Mouse (Mus musculus) embryonic facial prominence, embryonic 13.5 days (tissue): Measurements from ENCODE around the gene Fuz. TPM values are rescaled to one million over a fixed set of nuclear protein-coding genes. Genes with fewer than 3 reads are reported as not detected.
A peak's percentile ranks its signal among the peaks of the same experiment; 100 is the strongest.

ENCODE experiments used
- ATAC-seq: fragments of 200-750 bp; cut with Nextera tagmentation; 2 replicates; pipeline ENCODE4 v1.8.0; 2017; ENCODE audit warnings: low read depth; ENCODE audit not compliant: insufficient number of reproducible peaks, insufficient read depth, low FRiP score, low TSS enrichment
- H3K27ac ChIP-seq: fragments of 300-500 bp; sonication (generic); 2 replicates; pipeline ENCODE4 v1.5.1; 2015; ENCODE audit warnings: moderate library complexity, mild to moderate bottlenecking, inconsistent platforms
- H3K27me3 ChIP-seq: fragments of 300-500 bp; sonication (generic); 2 replicates; pipeline ENCODE4 v1.6.1; 2015; ENCODE audit warnings: mild to moderate bottlenecking, inconsistent platforms
- H3K36me3 ChIP-seq: fragments of 300-500 bp; sonication (generic); 2 replicates; pipeline ENCODE4 v1.6.1; 2015; ENCODE audit warnings: mild to moderate bottlenecking, inconsistent platforms
- H3K4me1 ChIP-seq: fragments of 300-500 bp; sonication (generic); 2 replicates; pipeline ENCODE4 v1.6.1; 2015; ENCODE audit warnings: inconsistent platforms
- H3K4me2 ChIP-seq: fragments of 300-500 bp; sonication (generic); 2 replicates; pipeline ENCODE4 v1.6.1; 2015; ENCODE audit warnings: moderate library complexity, mild to moderate bottlenecking, inconsistent platforms
- H3K4me3 ChIP-seq: fragments of 300-500 bp; sonication (generic); 2 replicates; pipeline ENCODE4 v1.5.1; 2015; ENCODE audit warnings: mild to moderate bottlenecking, inconsistent platforms
- H3K9ac ChIP-seq: fragments of 300-500 bp; sonication (generic); 2 replicates; pipeline ENCODE4 v1.6.1; 2015; ENCODE audit warnings: mild to moderate bottlenecking, inconsistent platforms
- H3K9me3 ChIP-seq: fragments of 300-500 bp; sonication (generic); 2 replicates; pipeline ENCODE4 v1.6.1; 2016; ENCODE audit warnings: inconsistent platforms
- WGBS: fragments of 180-500 bp; shearing (Covaris S2); methylation state at CpG from one replicate; pipeline ENCODE4 v1.1.7; 2015; ENCODE audit warnings: mixed read lengths; 5-methylcytosine and 5-hydroxymethylcytosine counted together
- polyA plus RNA-seq: library from polyadenylated mRNA; unstranded; fragments of >200 nt; fragmentation: Nextera tagmentation; extraction: Ambion mirVana; gene quantifications from 2 replicates; pipeline ENCODE4 v1.2.1, GENCODE M21; 2015

Fuz gene
- polyA plus RNA-seq, 1 experiment from 2014 or later: 29.7 TPM

- H3K27ac ChIP-seq: peak overlapping the region; percentile 93
- peaks cover 21% of the 10 kb centered on the region for H3K36me3 ChIP-seq
- H3K27me3 ChIP-seq: no peaks in the 10 kb centered on the region
- H3K4me3 ChIP-seq: peak overlapping the region; percentile 87
- H3K4me1 ChIP-seq: peaks cover 59% of the 10 kb centered on the region
- 16% methylated on average over 8 of the region's 8 CpGs for WGBS
- ATAC-seq: no peak
- H3K4me2 ChIP-seq: peak overlapping the region; percentile 94
- 0 out of 2 replicates have a peak overlapping the region, but pooled peaks have one; percentile 11 for H3K9ac ChIP-seq
- no peaks in the 10 kb centered on the region for H3K9me3 ChIP-seq
Measured at GRCm38 (mm10) chr7:44893197-44893596, 2.7 kb upstream of the Fuz start.

DNA sequence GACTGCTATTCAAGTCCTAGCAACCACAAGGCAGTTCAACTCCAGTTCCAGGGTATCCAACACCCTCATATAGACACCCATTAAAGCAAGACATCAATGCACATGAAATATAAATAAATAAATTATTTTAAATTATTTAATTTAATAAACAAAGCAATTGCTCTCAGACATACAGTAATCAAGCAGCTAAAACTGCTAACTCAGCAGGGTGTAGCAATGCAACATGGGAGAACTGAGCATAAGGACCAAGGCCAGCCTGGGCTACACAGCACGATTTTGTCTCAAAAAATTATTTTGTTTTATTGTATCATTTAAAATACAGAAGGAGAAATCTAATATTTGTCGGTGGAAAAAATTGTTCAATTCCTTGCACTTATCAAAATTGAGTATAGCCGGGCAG, 1.7 kb upstream of the Fuz start:
- 87% methylated on average over 3 of the region's 3 CpGs for WGBS
- Histone ChIP-seq H3K4me1 (peaks cover 59% of the 10 kb centered on the region), H3K9me3 (no peaks in the 10 kb centered on the region), H3K9ac (no peak overlapping the region), H3K27ac (peak overlapping the region; percentile 93; the same call in 1 of the 2 replicates), H3K4me2 (no peak overlapping the region), H3K36me3 (peaks cover 20% of the 10 kb centered on the region), H3K27me3 (no peaks in the 10 kb centered on the region), H3K4me3 (no peak overlapping the region)
- no peak for ATAC-seq

DNA sequence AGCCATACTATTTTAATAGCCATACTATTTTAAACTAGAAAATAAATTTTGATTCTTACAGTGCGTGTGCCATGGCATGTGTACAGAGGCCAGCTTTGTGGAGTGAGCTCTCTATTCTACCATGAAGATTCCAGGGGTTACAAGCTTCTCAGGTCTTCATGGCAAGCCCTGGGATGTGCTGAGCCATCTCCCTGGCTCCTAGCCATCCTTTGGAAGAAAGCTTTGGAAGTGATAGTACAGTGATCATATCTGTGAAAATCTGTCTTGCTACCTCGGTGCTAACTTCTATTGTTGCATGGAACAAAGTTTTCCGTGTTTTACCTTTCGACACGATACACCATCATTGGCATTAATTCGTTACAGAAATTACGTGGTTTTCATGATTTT, 680 bp upstream of the Fuz start:
- H3K9ac ChIP-seq: peak overlapping the region; percentile 44
- WGBS: 53% methylated on average over 7 of the region's 7 CpGs
- peak overlapping the region; percentile 91 for H3K27ac ChIP-seq
- ATAC-seq: no peak
- peak overlapping the region; percentile 59 for H3K4me3 ChIP-seq
- peak overlapping the region; percentile 78 for H3K4me2 ChIP-seq
- peaks cover 24% of the 10 kb centered on the region for H3K36me3 ChIP-seq
- peaks cover 58% of the 10 kb centered on the region for H3K4me1 ChIP-seq
- H3K9me3 ChIP-seq: no peaks in the 10 kb centered on the region
- no peaks in the 10 kb centered on the region for H3K27me3 ChIP-seq

DNA sequence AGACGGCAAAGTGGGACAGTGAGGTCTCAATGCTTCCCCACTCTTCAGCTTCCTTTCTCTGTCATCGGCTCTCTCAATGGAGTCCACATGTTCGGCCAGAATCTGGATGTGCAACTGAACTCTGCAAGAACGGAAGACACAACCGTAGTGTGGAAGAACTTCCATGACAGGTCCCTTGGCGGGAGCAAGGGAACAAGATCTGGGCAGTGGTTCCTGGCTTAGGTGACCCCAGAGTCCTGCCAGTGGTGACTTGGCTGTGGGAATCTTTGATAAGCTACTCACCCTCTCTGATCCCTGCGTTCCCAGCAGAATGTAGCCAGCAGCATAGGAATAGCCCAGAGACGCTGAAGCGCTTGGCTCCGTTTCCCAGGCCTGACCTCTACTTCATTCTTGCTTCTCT, 620 bp downstream of the Fuz start:
- Histone ChIP-seq H3K27ac (peak overlapping the region; percentile 91), H3K4me1 (peaks cover 53% of the 10 kb centered on the region), H3K9me3 (no peaks in the 10 kb centered on the region), H3K27me3 (no peaks in the 10 kb centered on the region), H3K4me2 (peak overlapping the region; percentile 78), H3K36me3 (peaks cover 29% of the 10 kb centered on the region), H3K9ac (peak overlapping the region; percentile 81), H3K4me3 (peak overlapping the region; percentile 59)
- 25% methylated on average over 10 of the region's 10 CpGs for WGBS
- no peak for ATAC-seq

- H3K4me2 ChIP-seq: 0 out of 2 replicates have a peak overlapping the region, but pooled peaks have one; percentile 5
- H3K27me3 ChIP-seq: no peaks in the 10 kb centered on the region
- peaks cover 50% of the 10 kb centered on the region for H3K36me3 ChIP-seq
- H3K9me3 ChIP-seq: no peaks in the 10 kb centered on the region
- no peak overlapping the region for H3K4me3 ChIP-seq
- no peak for ATAC-seq
- no peak overlapping the region for H3K27ac ChIP-seq
- H3K9ac ChIP-seq: 0 out of 2 replicates have a peak overlapping the region, but pooled peaks have one; percentile 6
- H3K4me1 ChIP-seq: peaks cover 50% of the 10 kb centered on the region
- WGBS: 36% methylated on average over 19 of the region's 19 CpGs
Measured at GRCm38 (mm10) chr7:44898607-44899006, 2.7 kb downstream of the Fuz start.

- Histone ChIP-seq H3K9me3 (no peaks in the 10 kb centered on the region), H3K27ac (0 out of 2 replicates have a peak overlapping the region, but pooled peaks have one; percentile 55)
- ATAC-seq: no peak
Measured at GRCm38 (mm10) chr7:44900632-44901031, 4.8 kb downstream of the Fuz start.

GRCm38 (mm10) chr7:44901230-44901722, 5.4 kb downstream of the Fuz start:
- Histone ChIP-seq H3K4me1 (peaks cover 35% of the 10 kb centered on the region), H3K27me3 (no peaks in the 10 kb centered on the region), H3K27ac (peak overlapping the region; percentile 55), H3K4me2 (peak overlapping the region; percentile 59), H3K9me3 (no peaks in the 10 kb centered on the region), H3K36me3 (peaks cover 77% of the 10 kb centered on the region), H3K4me3 (peak overlapping the region; percentile 27), H3K9ac (peak overlapping the region; percentile 58)
- ATAC-seq: no peak
- 18% methylated on average over 21 of the region's 21 CpGs for WGBS

More at GRCm38 (mm10) chr7:44900632-44901031, 4.8 kb downstream of the Fuz start:
- peak overlapping the region; percentile 27; the same call in 1 of the 2 replicates for H3K4me3 ChIP-seq
- H3K36me3 ChIP-seq: peaks cover 70% of the 10 kb centered on the region
- H3K4me1 ChIP-seq: peaks cover 35% of the 10 kb centered on the region
- WGBS: 92% methylated on average over 11 of the region's 11 CpGs
- H3K9ac ChIP-seq: 0 out of 2 replicates have a peak overlapping the region, but pooled peaks have one; percentile 58
- H3K27me3 ChIP-seq: no peaks in the 10 kb centered on the region
- no peak overlapping the region for H3K4me2 ChIP-seq

DNA sequence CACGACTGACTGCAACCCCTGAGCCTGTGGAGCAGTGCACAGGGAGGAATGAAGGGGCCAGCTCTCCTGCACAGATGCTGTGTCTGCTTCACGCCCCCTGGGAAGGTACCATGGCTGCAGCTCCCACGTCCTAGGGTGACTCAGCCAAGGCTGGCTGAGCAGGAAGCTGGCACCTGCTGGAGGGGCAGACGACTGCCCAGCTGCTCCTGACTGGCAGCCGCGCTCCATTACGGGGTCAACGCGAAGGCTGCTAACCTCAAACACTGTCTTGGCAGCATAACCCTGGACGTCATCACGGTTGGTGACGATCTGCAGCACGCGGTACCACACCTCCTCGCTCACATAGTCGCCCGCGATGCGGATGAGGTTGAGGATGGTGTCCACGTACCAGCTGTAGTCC, 9.6 kb downstream of the Fuz start:
- Histone ChIP-seq H3K27me3 (no peaks in the 10 kb centered on the region), H3K36me3 (peaks cover 97% of the 10 kb centered on the region), H3K9ac (no peak overlapping the region), H3K27ac (no peak overlapping the region), H3K4me3 (no peak overlapping the region), H3K4me2 (no peak overlapping the region), H3K9me3 (no peaks in the 10 kb centered on the region), H3K4me1 (peaks cover 12% of the 10 kb centered on the region)
- 93% methylated on average over 20 of the region's 20 CpGs for WGBS
- ATAC-seq: no peak

GRCm38 (mm10) chr7:44908706-44909476, 13.0 kb downstream of the Fuz start:
- H3K4me2 ChIP-seq: no peak overlapping the region
- H3K9ac ChIP-seq: no peak overlapping the region
- H3K4me1 ChIP-seq: no peaks in the 10 kb centered on the region
- H3K9me3 ChIP-seq: no peaks in the 10 kb centered on the region
- WGBS: 89% methylated on average over 15 of the region's 15 CpGs
- no peak for ATAC-seq
- no peak overlapping the region for H3K27ac ChIP-seq
- H3K4me3 ChIP-seq: no peak overlapping the region
- no peaks in the 10 kb centered on the region for H3K27me3 ChIP-seq
- H3K36me3 ChIP-seq: peaks cover 98% of the 10 kb centered on the region

DNA sequence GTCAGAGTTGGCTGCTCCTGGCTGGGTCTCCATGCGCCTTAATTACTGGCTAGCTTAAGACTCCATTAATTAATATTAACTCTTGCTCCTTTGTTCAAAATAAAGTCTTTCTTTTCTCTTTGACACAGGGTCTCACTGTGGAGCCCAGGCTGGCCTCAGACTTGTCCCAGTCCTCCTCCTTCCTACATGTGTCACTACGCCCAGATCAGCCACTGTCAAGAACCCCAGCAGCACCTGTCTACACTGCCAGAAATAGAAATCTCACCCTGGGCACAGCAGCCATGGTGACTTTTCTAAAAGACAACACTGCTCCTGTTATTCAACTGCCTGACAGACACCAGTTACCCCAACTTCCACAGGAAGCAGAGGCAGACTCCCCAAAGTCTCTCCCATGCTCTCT, 18.5 kb downstream of the Fuz start:
- WGBS: 89% methylated on average over 2 of the region's 2 CpGs

DNA sequence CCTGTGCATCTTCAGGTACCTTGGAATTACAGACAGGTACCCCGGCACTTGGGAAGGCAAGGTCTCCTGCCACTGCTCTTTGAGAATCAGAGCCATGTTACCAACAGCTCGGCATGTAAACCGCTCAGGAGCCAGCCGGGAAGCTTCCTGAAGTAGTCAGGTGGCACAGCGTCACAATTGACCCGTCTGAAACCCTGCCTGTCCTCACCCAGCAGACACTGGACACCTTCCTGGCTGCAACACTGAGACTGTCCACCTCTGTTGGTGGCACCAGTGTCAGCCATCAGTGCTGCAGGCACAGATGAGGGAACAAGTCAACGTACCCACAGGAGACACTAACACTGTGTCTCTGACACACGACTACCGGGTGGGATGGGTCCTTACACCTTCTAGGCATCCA, 19.4 kb downstream of the Fuz start:
- Histone ChIP-seq H3K4me1 (peaks cover 26% of the 10 kb centered on the region), H3K4me2 (no peak overlapping the region), H3K9ac (no peak overlapping the region), H3K27ac (no peak overlapping the region), H3K9me3 (no peaks in the 10 kb centered on the region), H3K4me3 (no peak overlapping the region), H3K27me3 (no peaks in the 10 kb centered on the region), H3K36me3 (peaks cover 65% of the 10 kb centered on the region)
- 94% methylated on average over 9 of the region's 9 CpGs for WGBS
- no peak for ATAC-seq

More for the DNA sequence above, 18.5 kb downstream of the Fuz start:
- no peak for ATAC-seq
- peaks cover 20% of the 10 kb centered on the region for H3K4me1 ChIP-seq
- H3K4me3 ChIP-seq: no peak overlapping the region
- H3K9ac ChIP-seq: no peak overlapping the region
- no peak overlapping the region for H3K4me2 ChIP-seq
- H3K9me3 ChIP-seq: no peaks in the 10 kb centered on the region
- no peaks in the 10 kb centered on the region for H3K27me3 ChIP-seq
- no peak overlapping the region for H3K27ac ChIP-seq
- peaks cover 72% of the 10 kb centered on the region for H3K36me3 ChIP-seq

GRCm38 (mm10) chr7:44916191-44916590, 20.3 kb downstream of the Fuz start:
- Histone ChIP-seq H3K4me1 (peaks cover 26% of the 10 kb centered on the region), H3K27me3 (no peaks in the 10 kb centered on the region), H3K4me3 (no peak overlapping the region), H3K27ac (no peak overlapping the region), H3K36me3 (peaks cover 59% of the 10 kb centered on the region), H3K4me2 (no peak overlapping the region), H3K9ac (no peak overlapping the region), H3K9me3 (no peaks in the 10 kb centered on the region)
- 87% methylated on average over 6 of the region's 6 CpGs for WGBS
- ATAC-seq: no peak
